Mouse (Mus musculus) liver, embryonic 13.5 days (tissue): ENCODE results near the gene Plppr1. TPM values are rescaled to one million over a fixed set of nuclear protein-coding genes. Genes with fewer than 3 reads are reported as not detected.

Experiments
- ATAC-seq: fragments of 200-750 bp; cut with Nextera tagmentation; 2 replicates; pipeline ENCODE4 v1.8.0; 2017; ENCODE audit warnings: low read depth, mild to moderate bottlenecking, moderate number of reproducible peaks, moderate library complexity
- DNase-seq: peaks from one replicate; pipeline ENCODE4 v3.0.0; 2022
- H3K27ac ChIP-seq: fragments of 300-500 bp; sonication (generic); 2 replicates; pipeline ENCODE4 v1.5.1; 2015; ENCODE audit warnings: moderate library complexity, mild to moderate bottlenecking, inconsistent platforms
- H3K27me3 ChIP-seq: fragments of 300-500 bp; sonication (generic); 2 replicates; pipeline ENCODE4 v1.6.1; 2015; ENCODE audit warnings: mild to moderate bottlenecking, inconsistent platforms
- H3K36me3 ChIP-seq: fragments of 300-500 bp; sonication (generic); 2 replicates; pipeline ENCODE4 v1.6.1; 2015; ENCODE audit warnings: mild to moderate bottlenecking, inconsistent platforms
- H3K4me1 ChIP-seq: fragments of 300-500 bp; sonication (generic); replicated peaks from 2 replicates; pipeline ENCODE4 v1.6.1; 2015; ENCODE audit warnings: inconsistent platforms
- H3K4me2 ChIP-seq: fragments of 300-500 bp; sonication (generic); 2 replicates; pipeline ENCODE4 v1.6.1; 2015; ENCODE audit warnings: inconsistent platforms, mild to moderate bottlenecking, moderate library complexity
- H3K4me3 ChIP-seq: fragments of 300-500 bp; sonication (generic); replicated peaks from 2 replicates; pipeline ENCODE4 v1.5.1; 2015; ENCODE audit warnings: mild to moderate bottlenecking, inconsistent platforms
- H3K9ac ChIP-seq: fragments of 300-500 bp; sonication (generic); 2 replicates; pipeline ENCODE4 v1.6.1; 2015; ENCODE audit warnings: mild to moderate bottlenecking, inconsistent platforms
- H3K9me3 ChIP-seq: fragments of 300-500 bp; sonication (generic); replicated peaks from 2 replicates; pipeline ENCODE4 v1.6.1; 2016; ENCODE audit warnings: inconsistent platforms
- WGBS: fragments of 180-500 bp; shearing (Covaris S2); methylation state at CpG from one replicate; pipeline ENCODE4 v1.1.7; 2015; ENCODE audit not compliant: insufficient replicate concordance; 5-methylcytosine and 5-hydroxymethylcytosine counted together
- polyA plus RNA-seq: library from polyadenylated mRNA; unstranded; fragments of >200 nt; fragmentation: Nextera tagmentation; extraction: Ambion mirVana; gene quantifications from 2 replicates; pipeline ENCODE4 v1.2.1, GENCODE M21; 2015

The Plppr1 gene
- polyA plus RNA-seq, 1 experiment from 2014 or later: 0.23 TPM

DNA sequence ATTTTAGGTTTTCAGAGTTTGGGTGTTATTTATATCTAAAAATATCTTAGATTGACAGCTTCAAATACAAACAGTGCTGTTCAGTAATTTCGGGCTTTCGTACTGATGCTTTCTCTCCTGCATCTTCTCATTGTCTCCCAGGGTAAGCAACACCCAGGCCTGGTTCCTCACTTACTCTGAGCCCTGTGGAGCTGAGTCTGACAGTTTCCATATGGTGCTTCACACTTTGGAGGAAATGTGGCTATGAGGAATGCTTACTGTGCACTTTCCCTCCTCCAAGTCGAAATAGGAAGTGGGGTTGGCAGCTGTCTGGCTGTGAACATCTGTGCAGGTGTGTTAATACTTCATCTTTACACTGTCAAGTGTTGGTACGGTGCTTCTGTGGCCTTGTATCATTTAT lies 85.7 kb downstream of the Plppr1 start:
- no peaks in the 10 kb centered on the region for H3K27me3 ChIP-seq
- H3K9ac ChIP-seq: no peak overlapping the region
- no peak overlapping the region for H3K27ac ChIP-seq
- H3K36me3 ChIP-seq: no peaks in the 10 kb centered on the region
- no peak overlapping the region for H3K4me3 ChIP-seq
- H3K4me1 ChIP-seq: no peaks in the 10 kb centered on the region
- WGBS: 50% methylated on average over 4 of the region's 4 CpGs
- DNase-seq (no peak), ATAC-seq (no peak)
- no peak overlapping the region for H3K4me2 ChIP-seq
- no peaks in the 10 kb centered on the region for H3K9me3 ChIP-seq

DNA sequence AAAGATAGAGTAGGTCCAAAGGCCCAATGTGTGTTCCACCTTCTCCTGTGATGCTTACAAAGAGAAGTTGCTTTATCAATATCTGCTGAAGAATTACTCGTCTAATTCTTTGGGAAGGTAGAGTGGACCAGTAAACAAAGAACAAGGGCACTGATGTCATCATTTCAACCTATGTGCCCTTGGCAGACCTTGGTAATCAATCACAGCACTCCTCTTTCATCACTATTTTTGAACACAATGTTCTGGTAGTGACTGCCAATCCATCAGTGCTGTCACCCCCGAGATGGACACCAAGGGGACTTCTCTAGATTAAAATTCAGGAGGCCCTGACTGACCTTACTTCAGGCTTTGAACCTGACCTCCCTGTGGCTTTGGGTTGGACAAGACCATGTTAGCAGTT lies 89.7 kb downstream of the Plppr1 start:
- Histone ChIP-seq H3K4me2 (no peak overlapping the region), H3K4me1 (no peaks in the 10 kb centered on the region), H3K36me3 (no peaks in the 10 kb centered on the region), H3K27ac (no peak overlapping the region), H3K9me3 (no peaks in the 10 kb centered on the region), H3K27me3 (no peaks in the 10 kb centered on the region), H3K9ac (no peak overlapping the region), H3K4me3 (no peak overlapping the region)
- 33% methylated on average over 2 of the region's 2 CpGs for WGBS
- DNase-seq: no peak
- ATAC-seq: no peak

DNA sequence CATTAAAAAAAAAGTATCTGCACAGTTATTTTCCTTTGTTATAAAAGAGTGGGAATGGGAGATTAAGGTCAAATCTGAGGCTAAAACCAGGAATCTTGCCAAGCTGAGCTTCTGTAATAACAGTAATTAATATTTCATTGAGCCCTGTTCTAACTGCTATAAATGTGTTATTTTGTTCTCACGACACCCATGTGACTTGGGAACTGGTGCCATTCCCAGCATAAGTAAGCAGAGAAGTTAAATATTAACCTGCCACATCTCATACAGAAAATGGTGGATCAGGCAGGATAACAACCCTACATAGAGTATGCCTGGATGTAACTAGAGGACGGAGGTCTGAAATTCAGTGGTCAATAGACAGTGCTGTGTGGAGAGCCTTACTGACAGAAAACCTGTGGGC lies 90.2 kb downstream of the Plppr1 start:
- DNase-seq (no peak), ATAC-seq (no peak)
- Histone ChIP-seq H3K27ac (no peak overlapping the region), H3K4me2 (no peak overlapping the region), H3K27me3 (no peaks in the 10 kb centered on the region), H3K9ac (no peak overlapping the region), H3K4me3 (no peak overlapping the region), H3K4me1 (no peaks in the 10 kb centered on the region), H3K36me3 (no peaks in the 10 kb centered on the region), H3K9me3 (no peaks in the 10 kb centered on the region)
- 49% methylated on average over 2 of the region's 2 CpGs for WGBS

DNA sequence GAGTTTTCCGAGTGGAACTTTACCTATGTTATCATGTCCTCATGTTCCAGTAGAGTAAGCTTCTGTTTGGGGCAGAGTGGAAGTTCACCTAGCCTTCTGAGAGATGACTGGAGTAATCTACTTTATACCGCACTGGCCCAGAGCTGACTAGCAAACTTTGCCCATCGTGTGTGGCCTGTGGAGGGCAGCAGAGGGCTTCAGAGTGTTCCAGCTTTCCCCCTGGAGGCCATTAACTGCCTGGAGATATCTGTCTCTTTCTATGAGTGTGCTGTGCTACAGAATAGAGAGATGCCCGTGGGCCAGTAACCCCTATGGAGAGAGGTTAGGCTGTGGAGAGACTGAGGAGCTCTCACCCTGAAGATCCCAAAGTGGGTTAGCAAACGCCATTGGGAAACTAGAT lies 94.8 kb downstream of the Plppr1 start:
- WGBS: 37% methylated on average over 5 of the region's 5 CpGs
- no peak overlapping the region for H3K4me3 ChIP-seq
- no peak overlapping the region for H3K9ac ChIP-seq
- no peak overlapping the region for H3K4me2 ChIP-seq
- DNase-seq (no peak), ATAC-seq (no peak)
- H3K27me3 ChIP-seq: no peaks in the 10 kb centered on the region
- no peak overlapping the region for H3K27ac ChIP-seq
- H3K9me3 ChIP-seq: no peaks in the 10 kb centered on the region
- H3K36me3 ChIP-seq: no peaks in the 10 kb centered on the region
- H3K4me1 ChIP-seq: no peaks in the 10 kb centered on the region

DNA sequence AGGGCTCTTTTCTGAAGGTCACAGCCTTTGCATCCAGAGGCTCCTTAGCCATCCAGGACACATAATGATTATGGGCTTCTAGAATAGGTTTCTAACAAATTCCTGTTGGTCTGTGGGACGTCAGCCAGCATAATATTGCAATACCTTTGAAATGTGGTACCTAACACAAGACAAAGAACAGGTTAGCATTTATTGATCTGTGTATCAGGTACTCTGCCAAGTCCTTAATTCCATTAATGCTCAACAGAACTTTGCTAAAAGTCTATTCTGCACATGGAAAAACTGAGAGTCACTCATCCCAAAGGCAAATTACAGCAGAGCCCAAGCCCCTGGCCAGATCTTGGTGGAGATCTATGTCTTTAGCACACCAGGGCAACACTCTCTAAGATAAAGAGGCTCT lies 97.7 kb downstream of the Plppr1 start:
- no peaks in the 10 kb centered on the region for H3K36me3 ChIP-seq
- H3K9me3 ChIP-seq: no peaks in the 10 kb centered on the region
- H3K4me3 ChIP-seq: no peak overlapping the region
- H3K27me3 ChIP-seq: no peaks in the 10 kb centered on the region
- H3K27ac ChIP-seq: no peak overlapping the region
- no peak overlapping the region for H3K4me2 ChIP-seq
- no peaks in the 10 kb centered on the region for H3K4me1 ChIP-seq
- no peak overlapping the region for H3K9ac ChIP-seq
- 25% methylated on average over 1 of the region's 1 CpGs for WGBS
- ATAC-seq: no peak
- no peak for DNase-seq

DNA sequence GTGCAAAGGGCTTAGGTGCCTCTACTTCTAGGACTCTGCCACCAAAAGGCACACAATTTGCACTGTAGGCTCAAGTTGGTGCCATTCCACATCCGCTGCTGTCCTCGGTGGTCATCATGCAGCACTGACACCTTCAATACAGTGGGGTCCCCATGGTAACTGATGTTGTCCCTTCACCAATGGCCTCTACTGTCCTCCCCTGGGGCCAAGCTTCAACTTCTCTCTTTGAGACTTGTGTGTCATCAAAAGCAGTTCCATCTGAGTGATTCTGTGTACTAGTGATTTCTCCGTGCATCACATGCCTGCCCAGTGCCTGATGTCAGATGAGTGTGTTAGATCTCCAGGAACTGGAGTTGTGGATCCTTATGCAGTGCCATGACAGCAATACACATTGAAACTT lies 104.2 kb downstream of the Plppr1 start:
- no peaks in the 10 kb centered on the region for H3K36me3 ChIP-seq
- no peaks in the 10 kb centered on the region for H3K9me3 ChIP-seq
- no peak overlapping the region for H3K9ac ChIP-seq
- no peak for ATAC-seq
- WGBS: 76% methylated on average over 3 of the region's 3 CpGs
- H3K4me3 ChIP-seq: no peak overlapping the region
- no peak overlapping the region for H3K27ac ChIP-seq
- H3K27me3 ChIP-seq: no peaks in the 10 kb centered on the region
- H3K4me1 ChIP-seq: no peaks in the 10 kb centered on the region
- no peak overlapping the region for H3K4me2 ChIP-seq
- DNase-seq: no peak

DNA sequence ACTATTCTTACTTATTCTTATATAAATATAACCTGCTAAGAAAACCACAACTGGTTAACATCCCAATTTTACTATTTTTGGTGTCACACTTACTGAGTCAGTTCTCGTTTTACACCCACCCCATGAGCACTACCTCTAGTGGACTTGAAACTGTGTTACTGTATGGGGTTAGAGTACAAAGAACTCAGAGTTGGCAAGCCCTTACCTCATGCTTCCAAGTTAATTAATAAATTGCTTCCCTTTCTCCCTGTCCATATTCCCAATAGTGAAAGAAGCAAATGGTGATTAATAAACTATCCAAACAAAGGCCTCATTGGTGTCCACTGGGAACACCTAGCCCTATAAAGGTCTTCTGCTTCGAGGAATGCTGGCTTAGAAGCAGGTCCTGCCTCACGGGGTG lies 107.3 kb downstream of the Plppr1 start:
- Histone ChIP-seq H3K27me3 (no peaks in the 10 kb centered on the region), H3K4me1 (no peaks in the 10 kb centered on the region), H3K4me3 (no peak overlapping the region), H3K9ac (no peak overlapping the region), H3K4me2 (no peak overlapping the region), H3K36me3 (no peaks in the 10 kb centered on the region), H3K9me3 (no peaks in the 10 kb centered on the region), H3K27ac (no peak overlapping the region)
- 53% methylated on average over 3 of the region's 3 CpGs for WGBS
- DNase-seq (no peak), ATAC-seq (no peak)

DNA sequence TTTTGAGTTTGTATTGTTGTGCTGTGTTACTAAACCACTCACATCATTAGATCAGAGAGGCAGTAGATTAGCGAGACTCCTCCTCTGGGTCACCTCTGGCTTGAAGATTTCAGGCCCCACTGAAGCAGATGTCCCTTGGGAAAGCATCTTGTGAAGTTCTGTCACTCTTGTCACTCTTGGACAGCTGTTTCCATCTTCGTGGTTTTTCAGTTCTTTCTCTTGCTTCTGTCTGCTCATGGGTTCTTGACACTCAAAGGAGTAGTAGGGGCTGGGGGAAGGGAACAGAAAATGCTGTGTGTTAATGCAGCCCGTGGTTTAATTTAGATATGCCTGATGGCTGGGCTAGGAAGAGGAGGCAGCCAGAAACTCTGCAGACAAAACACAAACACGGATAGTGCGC lies 108.0 kb downstream of the Plppr1 start:
- 54% methylated on average over 5 of the region's 5 CpGs for WGBS
- no peak for ATAC-seq
- no peaks in the 10 kb centered on the region for H3K9me3 ChIP-seq

DNA sequence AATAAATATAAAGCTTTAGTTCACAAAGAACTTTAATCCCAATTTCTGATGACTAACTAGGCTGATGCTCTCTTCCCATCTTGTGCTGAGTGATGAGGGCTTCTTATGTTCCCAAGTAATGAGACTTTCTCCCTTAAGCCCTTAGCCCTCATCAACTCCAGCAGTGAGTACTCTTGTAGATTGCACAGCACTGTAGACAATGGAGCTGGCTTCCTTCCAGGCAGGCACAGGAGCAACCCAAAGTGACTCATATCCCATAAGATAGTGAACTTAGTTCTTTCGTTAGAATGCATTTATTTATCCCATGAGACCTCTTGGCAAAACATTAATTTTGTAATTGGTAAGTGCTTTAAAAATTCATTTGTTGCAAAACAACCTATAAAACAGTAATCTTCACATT lies 110.4 kb downstream of the Plppr1 start:
- DNase-seq (no peak), ATAC-seq (no peak)
- Histone ChIP-seq H3K9me3 (no peaks in the 10 kb centered on the region), H3K36me3 (no peaks in the 10 kb centered on the region), H3K27me3 (no peaks in the 10 kb centered on the region), H3K4me1 (no peaks in the 10 kb centered on the region), H3K4me3 (no peak overlapping the region), H3K27ac (no peak overlapping the region), H3K9ac (no peak overlapping the region), H3K4me2 (no peak overlapping the region)
- WGBS: 37% methylated on average over 1 of the region's 1 CpGs

More for the DNA sequence above, 108.0 kb downstream of the Plppr1 start:
- H3K27me3 ChIP-seq: no peaks in the 10 kb centered on the region
- H3K27ac ChIP-seq: no peak overlapping the region
- H3K9ac ChIP-seq: no peak overlapping the region
- H3K4me3 ChIP-seq: no peak overlapping the region
- H3K4me2 ChIP-seq: no peak overlapping the region
- no peak for DNase-seq
- H3K4me1 ChIP-seq: no peaks in the 10 kb centered on the region
- no peaks in the 10 kb centered on the region for H3K36me3 ChIP-seq

DNA sequence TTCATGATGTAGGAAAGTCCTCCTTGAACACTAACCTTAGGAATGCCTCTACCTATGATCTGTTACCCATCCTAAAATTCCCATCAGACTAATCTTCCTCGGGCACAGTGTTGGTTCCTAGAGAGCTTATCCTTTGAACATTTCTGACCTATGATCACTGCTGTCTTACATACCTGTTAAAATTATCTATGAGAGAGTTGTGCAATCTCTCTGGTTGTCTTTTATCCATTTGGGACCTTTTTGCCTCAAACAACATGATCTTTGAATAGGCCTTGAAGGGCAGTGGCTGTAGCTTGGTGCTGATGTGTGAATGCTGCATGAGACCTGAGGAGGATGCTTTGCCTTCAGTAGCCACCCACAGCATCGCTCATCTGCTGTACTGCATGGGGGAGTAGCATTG lies 119.0 kb downstream of the Plppr1 start:
- 43% methylated on average over 2 of the region's 2 CpGs for WGBS
- H3K9ac ChIP-seq: no peak overlapping the region
- H3K27me3 ChIP-seq: no peaks in the 10 kb centered on the region
- DNase-seq: no peak
- H3K4me3 ChIP-seq: no peak overlapping the region
- H3K4me1 ChIP-seq: no peaks in the 10 kb centered on the region
- no peaks in the 10 kb centered on the region for H3K36me3 ChIP-seq
- no peak overlapping the region for H3K27ac ChIP-seq
- no peak for ATAC-seq
- no peaks in the 10 kb centered on the region for H3K9me3 ChIP-seq
- no peak overlapping the region for H3K4me2 ChIP-seq

DNA sequence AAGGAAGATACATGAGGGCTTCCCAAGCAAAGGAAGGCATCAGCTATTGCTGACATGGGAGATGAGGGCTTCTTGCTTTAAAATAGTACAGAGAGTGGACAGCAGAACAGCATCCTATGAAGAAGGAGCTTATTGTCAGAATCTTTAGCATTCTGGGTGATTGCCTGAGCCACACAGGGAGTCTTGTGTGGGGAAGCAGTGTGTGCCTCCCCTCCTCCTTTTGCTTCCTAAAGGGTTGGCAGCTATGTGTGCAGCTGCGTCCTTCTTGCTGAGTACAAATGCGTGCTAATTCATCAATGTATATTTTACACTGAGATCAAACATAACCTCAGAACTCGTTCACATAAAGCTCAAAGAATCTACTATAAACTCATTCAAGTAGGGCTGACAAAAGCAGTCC lies 119.8 kb downstream of the Plppr1 start:
- no peak for ATAC-seq
- no peaks in the 10 kb centered on the region for H3K9me3 ChIP-seq
- H3K4me1 ChIP-seq: no peaks in the 10 kb centered on the region
- H3K4me3 ChIP-seq: no peak overlapping the region
- H3K36me3 ChIP-seq: no peaks in the 10 kb centered on the region
- H3K27me3 ChIP-seq: no peaks in the 10 kb centered on the region
- H3K9ac ChIP-seq: no peak overlapping the region
- WGBS: 59% methylated on average over 3 of the region's 3 CpGs
- H3K4me2 ChIP-seq: no peak overlapping the region
- no peak for DNase-seq
- H3K27ac ChIP-seq: no peak overlapping the region

DNA sequence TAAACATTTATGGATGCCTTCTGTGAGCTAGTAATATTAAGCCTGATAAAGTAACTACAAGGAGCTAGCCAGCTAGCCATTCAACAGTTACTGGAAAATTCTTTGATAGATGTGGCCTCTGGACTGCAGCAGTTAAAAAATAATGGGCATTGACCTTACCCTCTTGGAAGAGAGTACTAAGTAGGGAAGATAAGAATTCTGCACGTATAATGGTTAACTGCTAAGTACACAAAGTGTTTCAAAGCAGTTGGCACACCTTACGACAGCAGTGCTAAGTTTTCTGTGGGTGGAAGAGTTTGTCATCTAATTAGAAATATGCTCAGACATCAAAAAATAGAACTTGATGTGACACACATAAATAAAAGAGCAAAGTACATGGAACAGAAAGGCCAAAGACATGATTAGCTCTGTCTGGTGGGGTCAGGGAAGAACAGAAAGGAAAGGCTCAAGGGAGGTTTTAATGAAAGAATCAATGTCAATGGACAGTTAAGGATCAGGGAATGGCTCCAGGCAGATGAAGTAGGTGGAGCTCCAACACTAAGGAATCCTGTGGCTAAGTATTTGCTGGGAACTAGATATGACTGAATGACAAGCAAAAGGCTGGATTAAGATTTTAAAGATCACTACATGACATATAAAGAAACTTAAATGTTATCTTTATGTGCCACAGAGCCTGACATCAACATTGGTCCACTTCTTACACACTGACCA lies 120.6 kb downstream of the Plppr1 start:
- Histone ChIP-seq H3K4me3 (no peak overlapping the region), H3K4me1 (no peaks in the 10 kb centered on the region), H3K36me3 (no peaks in the 10 kb centered on the region), H3K9me3 (no peaks in the 10 kb centered on the region), H3K9ac (no peak overlapping the region), H3K27ac (no peak overlapping the region), H3K27me3 (no peaks in the 10 kb centered on the region), H3K4me2 (no peak overlapping the region)
- ATAC-seq (no peak), DNase-seq (no peak)
- 44% methylated on average over 2 of the region's 2 CpGs for WGBS
